Mouse (Mus musculus): ENCODE data around the gene Nusap1.

GRCm38 (mm10) chr2:119641214-119641912, 23.3 kb downstream of the Nusap1 start:
- TF ChIP-seq CTCF (conservative IDR thresholded peaks at IDR 0.05 in 1 of 2, IDR thresholded peaks at IDR 0.05 in 1 of 2; ENCODE audit: low read depth in 2 of 2, low read length in 2 of 2), result no peak
- TF ChIP-seq POLR2AphosphoS2 (IDR thresholded peaks at IDR 0.05; ENCODE audit: low read depth, low read length), result no peak
- TF ChIP-seq ZC3H11A (IDR thresholded peaks at IDR 0.05; ENCODE audit: low read depth, low read length), result no peak
- no peak for TF ChIP-seq POLR2A (IDR thresholded peaks at IDR 0.05; ENCODE audit: low read depth, low read length)
